Mouse (Mus musculus) neural tube, embryonic 12.5 days (tissue): ENCODE measurements around the gene Esr2. TPM values are rescaled to one million over a fixed set of nuclear protein-coding genes. Genes with fewer than 3 reads are reported as not detected.
A peak's percentile ranks its signal among the peaks of the same experiment; 100 is the strongest.
"Not testable (repeated sequence)": the region's sequence is repeated elsewhere in the genome, so short reads cannot be mapped to it uniquely, and the experiment has no call there.

Experiments used
- ATAC-seq: fragments of 200-750 bp; cut with Nextera tagmentation; 2 replicates; pipeline ENCODE4 v1.8.0; 2017; ENCODE audit warnings: low read depth, mild to moderate bottlenecking, moderate TSS enrichment, moderate library complexity; ENCODE audit not compliant: low FRiP score
- H3K27ac ChIP-seq: fragments of 300-500 bp; sonication (generic); 2 replicates; pipeline ENCODE4 v1.5.1; 2016
- H3K27me3 ChIP-seq: fragments of 300-500 bp; sonication (generic); replicated peaks from 2 replicates; pipeline ENCODE4 v1.6.1; 2016; ENCODE audit warnings: mild to moderate bottlenecking
- H3K36me3 ChIP-seq: fragments of 300-500 bp; sonication (generic); 2 replicates; pipeline ENCODE4 v1.6.1; 2016; ENCODE audit warnings: mild to moderate bottlenecking
- H3K4me1 ChIP-seq: fragments of 300-500 bp; sonication (generic); 2 replicates; pipeline ENCODE4 v1.6.1; 2016
- H3K4me2 ChIP-seq: fragments of 300-500 bp; sonication (generic); replicated peaks from 2 replicates; pipeline ENCODE4 v1.6.1; 2016; ENCODE audit warnings: mild to moderate bottlenecking
- H3K4me3 ChIP-seq: fragments of 300-500 bp; sonication (generic); 2 replicates; pipeline ENCODE4 v1.5.1; 2016
- H3K9ac ChIP-seq: fragments of 300-500 bp; sonication (generic); 2 replicates; pipeline ENCODE4 v1.6.1; 2016; ENCODE audit warnings: mild to moderate bottlenecking
- H3K9me3 ChIP-seq: fragments of 300-500 bp; sonication (generic); 2 replicates; pipeline ENCODE4 v1.6.1; 2016; ENCODE audit warnings: mild to moderate bottlenecking
- WGBS: fragments of 180-500 bp; shearing (Covaris S2); methylation state at CpG from one replicate; pipeline ENCODE4 v1.1.7; 2016; 5-methylcytosine and 5-hydroxymethylcytosine counted together
- polyA plus RNA-seq: library from polyadenylated mRNA; unstranded; fragments of >200 nt; fragmentation: Nextera tagmentation; extraction: Ambion mirVana; gene quantifications from 2 replicates; pipeline ENCODE4 v1.2.1, GENCODE M21; 2016

The Esr2 gene
- polyA plus RNA-seq = 0.13 and 0.17 TPM in 2 replicates

DNA sequence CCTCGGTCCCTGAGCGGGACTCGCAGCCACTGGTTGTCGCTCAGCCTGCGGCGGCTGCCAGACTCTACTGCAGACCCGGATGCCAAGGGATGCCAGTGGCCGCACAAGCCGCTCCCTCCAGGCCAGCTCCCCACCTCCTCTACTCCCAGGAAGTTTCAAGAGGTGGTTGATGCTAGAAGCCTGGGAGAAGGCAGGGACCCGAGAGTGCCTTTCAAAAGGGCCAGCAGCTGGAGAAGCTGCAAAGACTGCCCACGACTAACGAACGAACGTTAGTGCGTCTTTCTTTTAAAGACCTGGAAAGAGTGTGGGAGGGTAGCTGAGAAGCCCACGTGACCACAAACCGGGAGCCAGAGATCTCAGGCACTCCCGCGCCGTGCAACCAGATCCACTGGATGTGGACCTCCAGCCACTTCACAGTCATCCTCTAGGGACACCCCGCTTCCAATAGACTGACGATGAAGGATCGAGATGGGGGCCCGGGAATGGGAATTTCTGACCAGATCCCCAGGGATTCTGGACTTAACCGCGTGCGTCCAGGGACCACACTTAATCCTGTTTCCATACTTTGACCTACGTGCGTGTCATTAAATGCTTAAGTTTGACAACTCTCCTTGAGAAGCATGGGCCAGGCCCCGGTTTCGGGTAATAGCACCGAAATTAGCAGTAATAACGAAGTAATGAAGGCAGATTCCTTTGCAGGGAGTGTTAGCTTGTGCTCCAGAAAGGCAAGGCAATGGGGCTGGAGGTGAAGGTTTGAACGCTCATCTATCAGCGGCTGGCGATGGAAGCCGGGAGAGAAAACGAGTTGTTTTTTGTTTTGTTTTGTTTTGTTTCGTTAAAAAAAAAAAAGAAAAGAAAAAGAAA is at the start of gene Esr2:
Gene Esr2, minus strand, starts transcription at position 260 of the 864 bp plus-strand sequence.
- Histone ChIP-seq H3K27ac (no peak within 1 kb of the TSS), H3K9me3 (no peaks in the 10 kb centered on the region), H3K27me3 (0 out of 2 replicates have a peak, but pooled peaks cover 6% of the 10 kb centered on the region), H3K4me2 (peak within 1 kb of the TSS; percentile 90), H3K36me3 (no peaks in the 10 kb centered on the region), H3K9ac (peak within 1 kb of the TSS; percentile 44), H3K4me3 (peak within 1 kb of the TSS; percentile 40), H3K4me1 (peaks cover 8% of the 10 kb centered on the region; the same call in 1 of the 2 replicates)
- peak; percentile 56; the same call in 1 of the 2 replicates for ATAC-seq
- WGBS = under 1% methylated on average over 39 of the region's 39 CpGs

DNA sequence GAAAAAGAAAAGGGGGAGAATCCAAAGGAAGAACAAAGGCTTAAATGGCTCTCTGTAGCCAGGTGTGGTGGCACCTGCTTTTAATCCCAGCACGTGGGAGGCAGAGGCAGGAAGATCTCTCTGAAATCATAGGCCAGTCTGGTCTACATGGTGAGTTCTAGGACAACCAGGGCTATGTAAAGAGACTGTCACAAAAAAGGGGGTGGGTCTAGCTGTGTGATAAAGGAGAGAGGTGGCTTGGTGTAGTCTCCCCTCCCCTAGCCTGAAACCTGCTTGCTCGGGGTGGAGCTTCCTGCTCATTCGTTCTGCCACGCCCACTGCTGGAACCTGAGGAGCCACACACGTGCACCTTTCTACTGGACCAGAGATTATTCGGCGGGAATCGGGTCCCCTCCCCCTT is 45.0 kb upstream of the Esr2 start:
- H3K4me2 ChIP-seq, H3K9ac ChIP-seq, H3K4me3 ChIP-seq, H3K27me3 ChIP-seq, H3K4me1 ChIP-seq, H3K27ac ChIP-seq, H3K36me3 ChIP-seq, H3K9me3 ChIP-seq, ATAC-seq: not testable (repeated sequence)
- 61% methylated on average over 3 of the region's 8 CpGs for WGBS

DNA sequence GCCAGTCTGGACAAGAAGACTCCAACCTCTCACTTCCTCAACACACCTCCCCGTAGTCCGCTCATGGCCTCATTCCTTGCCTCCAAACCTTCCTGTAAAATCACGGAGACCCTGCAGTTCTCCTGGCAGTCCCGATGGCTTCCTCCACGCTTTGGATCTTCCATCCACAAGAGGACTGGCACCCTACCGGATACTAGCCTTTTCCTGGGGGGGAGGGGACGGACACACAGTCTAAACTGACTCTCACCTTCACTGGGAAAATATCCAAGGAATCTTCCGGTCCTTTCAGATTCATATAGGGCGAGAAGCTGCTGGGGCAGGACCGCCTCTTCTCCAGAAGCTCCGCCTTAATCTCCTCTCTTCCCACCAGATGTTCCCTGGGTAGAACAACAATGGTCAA is 39.7 kb upstream of the Esr2 start:
- no peak overlapping the region for H3K4me2 ChIP-seq
- H3K9ac ChIP-seq = no peak overlapping the region
- H3K27ac ChIP-seq = no peak overlapping the region
- no peaks in the 10 kb centered on the region for H3K36me3 ChIP-seq
- no peaks in the 10 kb centered on the region for H3K4me1 ChIP-seq
- H3K9me3 ChIP-seq = no peaks in the 10 kb centered on the region
- H3K27me3 ChIP-seq = no peaks in the 10 kb centered on the region
- no peak for ATAC-seq
- 76% methylated on average over 11 of the region's 11 CpGs for WGBS
- no peak overlapping the region for H3K4me3 ChIP-seq

DNA sequence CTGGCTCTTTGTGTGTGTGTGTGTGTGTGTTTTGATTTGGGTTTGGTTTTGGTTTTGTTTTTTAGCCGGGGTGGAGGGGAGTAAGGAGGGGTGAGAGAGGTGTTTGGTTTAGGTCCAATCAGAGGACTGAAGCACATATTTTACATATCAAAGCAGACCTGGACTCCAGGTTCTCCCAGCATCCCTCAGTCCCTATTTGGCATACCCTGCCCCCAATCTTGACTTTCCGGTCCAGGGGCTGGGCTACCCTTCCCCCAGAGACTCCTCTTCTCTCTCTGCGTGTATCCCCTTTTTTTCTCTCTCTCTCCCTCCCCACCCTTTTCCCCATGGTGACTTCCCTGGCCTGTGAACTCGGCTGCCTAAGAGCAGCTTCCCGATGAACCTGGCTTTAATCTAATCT is 38.1 kb upstream of the Esr2 start:
- H3K9me3 ChIP-seq = no peaks in the 10 kb centered on the region
- H3K36me3 ChIP-seq = no peaks in the 10 kb centered on the region
- 28% methylated on average over 5 of the region's 5 CpGs for WGBS
- no peaks in the 10 kb centered on the region for H3K4me1 ChIP-seq
- H3K4me2 ChIP-seq = no peak overlapping the region
- H3K27ac ChIP-seq = no peak overlapping the region
- H3K4me3 ChIP-seq = no peak overlapping the region
- ATAC-seq = no peak
- no peak overlapping the region for H3K9ac ChIP-seq
- H3K27me3 ChIP-seq = no peaks in the 10 kb centered on the region

DNA sequence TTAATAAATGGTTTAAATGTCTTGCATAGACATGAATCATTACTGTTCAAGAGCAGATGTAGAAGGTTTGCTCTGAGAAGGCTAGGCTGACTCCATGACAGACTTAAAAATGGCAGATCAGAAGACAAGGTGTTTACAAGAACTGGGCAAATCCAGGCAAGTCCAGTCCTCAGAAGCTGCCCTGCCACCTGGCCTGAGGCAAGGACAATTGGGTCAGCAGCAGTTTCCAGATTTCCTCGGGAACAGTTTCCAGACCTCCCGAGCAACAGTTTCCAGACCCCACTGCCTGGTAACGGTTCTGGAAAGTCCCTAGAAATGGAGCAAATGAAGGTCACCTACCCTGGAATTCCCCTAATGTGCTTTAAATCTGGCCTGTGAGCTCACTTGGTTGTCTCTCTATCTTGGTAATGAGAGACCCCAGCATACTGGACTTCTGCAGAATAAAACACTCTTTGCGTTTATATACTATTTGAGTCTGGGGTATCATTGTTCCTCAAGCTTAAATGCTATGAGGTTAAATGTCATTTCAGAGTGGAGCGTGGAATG is 32.4 kb upstream of the Esr2 start:
- H3K4me2 ChIP-seq = no peak overlapping the region
- H3K9ac ChIP-seq = no peak overlapping the region
- H3K27ac ChIP-seq = no peak overlapping the region
- H3K27me3 ChIP-seq = no peaks in the 10 kb centered on the region
- 92% methylated on average over 5 of the region's 5 CpGs for WGBS
- no peaks in the 10 kb centered on the region for H3K9me3 ChIP-seq
- H3K4me1 ChIP-seq = no peaks in the 10 kb centered on the region
- ATAC-seq = no peak
- H3K4me3 ChIP-seq = no peak overlapping the region
- no peaks in the 10 kb centered on the region for H3K36me3 ChIP-seq

DNA sequence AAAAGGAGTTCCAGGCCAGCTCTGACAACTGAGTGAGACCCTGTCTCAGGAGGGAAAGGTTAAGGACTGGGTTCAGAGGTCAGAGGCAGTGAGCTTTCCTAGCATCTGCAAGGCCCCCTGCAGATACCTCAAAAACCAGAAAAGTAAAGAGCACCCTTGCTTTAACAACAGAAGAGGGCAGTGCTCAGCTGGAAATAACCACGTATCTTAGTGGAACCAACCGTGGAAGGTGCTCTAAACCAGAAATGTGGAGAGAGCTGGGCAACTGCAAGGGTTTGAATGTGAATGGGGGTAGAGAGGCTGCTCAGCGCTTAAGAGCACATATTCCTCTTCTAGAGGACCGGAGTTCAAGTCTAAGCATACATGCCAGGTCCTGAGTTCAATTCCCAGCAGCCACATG is 23.3 kb upstream of the Esr2 start:
- Histone ChIP-seq H3K9ac (no peak overlapping the region), H3K4me3 (no peak overlapping the region), H3K27me3 (peaks cover under 1% of the 10 kb centered on the region; the same call in 1 of the 2 replicates), H3K27ac (no peak overlapping the region), H3K4me1 (no peaks in the 10 kb centered on the region; the same call in 1 of the 2 replicates), H3K36me3 (no peaks in the 10 kb centered on the region), H3K9me3 (no peaks in the 10 kb centered on the region), H3K4me2 (no peak overlapping the region)
- WGBS = 70% methylated on average over 4 of the region's 4 CpGs
- ATAC-seq = no peak

DNA sequence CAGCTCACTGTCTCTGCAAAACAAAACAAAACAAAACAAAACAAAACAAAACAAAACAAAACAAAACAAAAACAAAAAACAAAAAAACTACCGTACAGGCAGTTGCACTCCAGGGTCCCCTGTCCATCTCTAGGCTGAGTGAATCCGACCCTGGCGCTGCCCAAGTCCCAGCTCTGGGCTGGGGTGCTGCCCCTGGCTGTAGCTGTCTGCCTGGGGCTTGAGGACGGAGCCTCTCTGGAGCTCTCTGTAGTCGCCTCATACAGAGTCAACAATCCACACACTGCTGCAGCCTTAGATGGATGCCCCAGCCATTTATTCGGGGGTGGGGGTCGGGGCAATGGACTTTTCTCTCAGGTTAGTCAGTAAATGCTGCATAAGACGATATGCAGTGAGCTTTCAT is 20.0 kb upstream of the Esr2 start:
- Histone ChIP-seq H3K4me1 (no peaks in the 10 kb centered on the region; the same call in 1 of the 2 replicates), H3K9me3 (no peaks in the 10 kb centered on the region), H3K9ac (0 out of 2 replicates have a peak overlapping the region, but pooled peaks have one; percentile 41), H3K4me3 (no peak overlapping the region), H3K4me2 (peak overlapping the region; percentile 91), H3K36me3 (no peaks in the 10 kb centered on the region), H3K27me3 (peaks cover 3% of the 10 kb centered on the region; the same call in 1 of the 2 replicates), H3K27ac (no peak overlapping the region)
- WGBS = 38% methylated on average over 8 of the region's 8 CpGs
- ATAC-seq = 0 out of 2 replicates have a peak, but pooled peaks have one; percentile 46

DNA sequence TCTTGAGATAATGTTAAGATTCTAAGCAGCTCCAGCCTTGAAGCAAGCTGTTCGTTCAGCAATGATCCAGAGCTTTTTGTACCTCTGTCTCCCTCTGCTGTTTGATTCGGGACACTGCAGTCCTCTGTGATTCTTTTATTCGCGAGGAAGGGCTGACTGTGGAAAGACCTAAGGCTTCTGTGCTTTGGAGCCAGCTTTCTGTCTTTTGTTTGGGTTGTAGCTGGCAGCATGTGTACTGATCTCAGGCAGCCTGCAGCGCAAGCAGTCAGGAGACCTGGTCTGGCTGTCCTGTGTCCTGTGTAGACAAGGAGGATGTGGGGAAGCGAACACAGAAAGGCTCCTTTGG is 19.6 kb upstream of the Esr2 start:
- peak; percentile 88 for ATAC-seq
- Histone ChIP-seq H3K4me2 (peak overlapping the region; percentile 91), H3K27ac (no peak overlapping the region), H3K4me3 (peak overlapping the region; percentile 34; the same call in 1 of the 2 replicates), H3K36me3 (no peaks in the 10 kb centered on the region), H3K27me3 (peaks cover 3% of the 10 kb centered on the region; the same call in 1 of the 2 replicates), H3K4me1 (no peaks in the 10 kb centered on the region; the same call in 1 of the 2 replicates), H3K9ac (peak overlapping the region; percentile 41; the same call in 1 of the 2 replicates), H3K9me3 (no peaks in the 10 kb centered on the region)
- WGBS = 9% methylated on average over 6 of the region's 6 CpGs

DNA sequence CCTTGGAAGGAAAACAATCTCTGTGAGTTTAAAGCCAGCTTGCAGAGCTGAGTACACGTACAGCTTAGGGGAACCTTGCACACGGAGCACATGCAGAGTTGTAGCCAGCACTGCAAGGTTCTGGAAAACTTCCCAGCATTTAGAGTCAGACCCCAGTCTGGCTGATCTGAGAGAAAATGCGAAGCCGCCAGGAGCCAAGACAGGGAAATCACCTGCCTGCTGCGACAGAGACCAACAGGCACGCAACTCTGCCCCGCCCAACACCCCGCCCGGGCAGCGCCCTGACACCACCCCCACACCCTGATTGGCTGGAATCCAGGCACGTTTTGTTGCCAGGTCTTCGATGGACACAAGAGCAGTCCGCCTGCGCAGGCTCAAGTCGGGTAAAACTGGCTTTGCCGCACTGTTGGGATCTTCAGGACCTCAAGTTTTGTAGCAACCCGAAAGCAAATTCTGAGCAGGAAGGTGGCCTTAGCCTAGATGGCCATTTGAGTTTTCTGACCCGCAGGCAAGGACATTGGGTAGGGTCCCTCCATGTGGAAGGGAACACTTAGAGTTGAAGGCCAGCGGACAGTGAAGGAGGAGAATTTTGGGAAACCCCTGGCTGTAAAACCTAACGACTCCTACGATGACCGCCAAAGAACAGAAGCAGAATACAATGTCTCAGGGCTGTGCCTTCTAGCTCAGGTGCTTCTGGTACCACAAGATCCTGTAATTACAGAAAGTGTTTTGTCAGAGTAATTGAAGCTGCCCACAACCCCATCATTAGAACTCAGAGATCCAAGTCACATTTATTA is 19.1 kb upstream of the Esr2 start:
- no peak overlapping the region for H3K27ac ChIP-seq
- H3K4me3 ChIP-seq = peak overlapping the region; percentile 34
- peak overlapping the region; percentile 41; the same call in 1 of the 2 replicates for H3K9ac ChIP-seq
- no peaks in the 10 kb centered on the region for H3K36me3 ChIP-seq
- H3K4me2 ChIP-seq = peak overlapping the region; percentile 91
- no peaks in the 10 kb centered on the region for H3K9me3 ChIP-seq
- WGBS = under 1% methylated on average over 22 of the region's 22 CpGs
- no peaks in the 10 kb centered on the region; the same call in 1 of the 2 replicates for H3K4me1 ChIP-seq
- peaks cover 3% of the 10 kb centered on the region; the same call in 1 of the 2 replicates for H3K27me3 ChIP-seq
- ATAC-seq = peak; percentile 85

DNA sequence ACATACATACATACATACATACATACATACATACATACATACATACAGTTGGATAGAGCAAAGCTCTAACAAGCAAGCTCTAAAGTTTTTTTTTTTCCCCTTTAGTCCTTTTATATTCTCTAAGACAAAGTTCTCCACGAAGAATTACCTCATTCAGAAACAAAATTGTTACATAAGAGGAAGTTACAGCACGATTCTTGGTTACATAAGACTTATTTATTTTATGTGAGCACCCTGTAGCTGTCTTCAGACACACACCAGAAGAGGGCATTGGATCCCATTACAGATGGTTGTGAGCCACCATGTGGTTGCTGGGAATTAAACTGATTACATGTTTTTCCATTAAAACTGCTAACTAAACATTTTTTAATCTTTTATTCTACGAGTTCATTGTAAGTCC is 17.5 kb upstream of the Esr2 start:
- Histone ChIP-seq H3K9me3 (no peaks in the 10 kb centered on the region), H3K27ac (no peak overlapping the region), H3K4me3 (no peak overlapping the region), H3K36me3 (no peaks in the 10 kb centered on the region), H3K4me1 (no peaks in the 10 kb centered on the region; the same call in 1 of the 2 replicates), H3K27me3 (peaks cover 3% of the 10 kb centered on the region; the same call in 1 of the 2 replicates), H3K4me2 (no peak overlapping the region), H3K9ac (no peak overlapping the region)
- ATAC-seq = no peak
- WGBS = 75% methylated on average over 3 of the region's 3 CpGs

DNA sequence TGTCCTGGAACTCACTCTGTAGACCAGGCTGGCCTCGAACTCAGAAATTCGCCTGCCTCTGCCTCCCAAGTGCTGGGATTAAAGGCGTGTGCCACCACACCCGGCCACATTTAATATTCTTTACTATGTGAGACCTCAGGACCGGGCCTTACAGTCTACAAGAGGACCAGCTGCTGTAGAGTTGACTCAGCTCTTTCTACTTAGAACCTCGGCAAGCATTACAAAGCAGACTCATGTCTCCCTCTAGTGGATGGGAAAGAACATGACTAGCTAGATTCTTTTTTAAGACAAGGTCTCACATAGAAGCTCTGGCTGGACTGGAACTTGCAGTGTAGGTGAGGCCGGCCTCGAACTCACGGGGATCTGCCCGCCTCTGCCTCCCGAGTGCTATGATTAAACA is 13.9 kb upstream of the Esr2 start:
- no peak overlapping the region for H3K4me3 ChIP-seq
- no peaks in the 10 kb centered on the region; the same call in 1 of the 2 replicates for H3K4me1 ChIP-seq
- H3K27ac ChIP-seq = no peak overlapping the region
- no peak overlapping the region for H3K4me2 ChIP-seq
- no peak overlapping the region for H3K9ac ChIP-seq
- no peaks in the 10 kb centered on the region for H3K9me3 ChIP-seq
- WGBS = 49% methylated on average over 11 of the region's 11 CpGs
- peak; percentile 41; the same call in 1 of the 2 replicates for ATAC-seq
- H3K27me3 ChIP-seq = peaks cover 3% of the 10 kb centered on the region; the same call in 1 of the 2 replicates
- no peaks in the 10 kb centered on the region for H3K36me3 ChIP-seq

DNA sequence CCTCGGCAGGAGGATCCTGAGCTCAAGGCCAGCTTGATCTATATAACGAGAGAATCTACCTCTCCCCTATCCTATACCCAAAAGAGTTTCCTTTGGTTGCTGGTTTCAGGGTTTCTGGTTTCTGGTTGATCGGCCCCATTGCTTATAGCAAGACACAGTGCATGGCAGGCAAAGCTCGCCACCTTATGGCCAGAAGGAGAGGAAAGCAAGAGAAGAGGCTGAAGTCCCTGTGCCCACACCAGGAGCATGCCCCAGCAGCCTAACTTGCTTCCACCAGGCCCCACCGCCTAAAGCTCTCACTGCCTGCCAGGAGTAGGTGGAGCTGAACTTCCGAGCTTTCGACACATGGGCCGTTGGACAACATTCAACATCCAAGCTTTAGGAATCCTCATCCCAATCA is 10.8 kb upstream of the Esr2 start:
- H3K4me2 ChIP-seq = no peak overlapping the region
- no peak overlapping the region for H3K4me3 ChIP-seq
- no peaks in the 10 kb centered on the region for H3K36me3 ChIP-seq
- H3K27me3 ChIP-seq = no peaks in the 10 kb centered on the region
- no peak overlapping the region for H3K9ac ChIP-seq
- H3K9me3 ChIP-seq = no peaks in the 10 kb centered on the region
- 42% methylated on average over 8 of the region's 8 CpGs for WGBS
- H3K4me1 ChIP-seq = no peaks in the 10 kb centered on the region
- no peak for ATAC-seq
- no peak overlapping the region for H3K27ac ChIP-seq
